Mouse (Mus musculus): ENCODE data around the gene Nrg4. TPM values are rescaled to one million over a fixed set of nuclear protein-coding genes. Genes with fewer than 3 reads are reported as not detected.

Gene Nrg4
- polyA plus RNA-seq, 1 experiment from 2014 or later = 1.2 TPM

- peaks cover 18% of the 10 kb centered on the region for H3K36me3 ChIP-seq (ENCODE audit: control insufficient read depth, insufficient read depth, low read length)
- H3K9ac ChIP-seq (ENCODE audit: low read depth, low read length) = no peak overlapping the region
- no peak overlapping the region for H3K4me3 ChIP-seq (ENCODE audit: low read depth, low read length)
- ATAC-seq (ENCODE audit: low read depth) = no peak
- H3K4me2 ChIP-seq (ENCODE audit: low read depth, low read length) = no peak overlapping the region
- no peak for DNase-seq (ENCODE audit: low spot score)
- WGBS = 89% methylated on average over 4 of the region's 4 CpGs
- H3K9me3 ChIP-seq (ENCODE audit: control insufficient read depth, low read length) = no peaks in the 10 kb centered on the region
- no peaks in the 10 kb centered on the region for H3K4me1 ChIP-seq (ENCODE audit: control insufficient read depth, insufficient read depth, low read length)
- H3K27ac ChIP-seq (replicated peaks; ENCODE audit: low read depth, low read length) = no peak overlapping the region
- H3K27me3 ChIP-seq (replicated peaks; ENCODE audit: control insufficient read depth, insufficient read depth, low read length) = no peaks in the 10 kb centered on the region
Observed at GRCm38 (mm10) chr9:55228149-55228548, 98.5 kb downstream of the Nrg4 start.

- no peak overlapping the region for H3K9ac ChIP-seq (ENCODE audit: low read depth, low read length)
- no peak overlapping the region for H3K4me3 ChIP-seq (ENCODE audit: low read depth, low read length)
- H3K36me3 ChIP-seq (ENCODE audit: control insufficient read depth, insufficient read depth, low read length) = peaks cover 37% of the 10 kb centered on the region
- ATAC-seq (ENCODE audit: low read depth) (no peak), DNase-seq (ENCODE audit: low spot score) (no peak)
- no peak overlapping the region for H3K4me2 ChIP-seq (ENCODE audit: low read depth, low read length)
- no peaks in the 10 kb centered on the region for H3K4me1 ChIP-seq (ENCODE audit: control insufficient read depth, insufficient read depth, low read length)
- no peaks in the 10 kb centered on the region for H3K9me3 ChIP-seq (ENCODE audit: control insufficient read depth, low read length)
- 88% methylated on average over 3 of the region's 3 CpGs for WGBS
- no peaks in the 10 kb centered on the region for H3K27me3 ChIP-seq (replicated peaks; ENCODE audit: control insufficient read depth, insufficient read depth, low read length)
- no peak overlapping the region for H3K27ac ChIP-seq (replicated peaks; ENCODE audit: low read depth, low read length)
Observed at GRCm38 (mm10) chr9:55226251-55226650, 100.4 kb downstream of the Nrg4 start.

GRCm38 (mm10) chr9:55225165-55225737 lies 101.4 kb downstream of the Nrg4 start:
- Histone ChIP-seq H3K9me3 (ENCODE audit: control insufficient read depth, low read length) (no peaks in the 10 kb centered on the region), H3K4me2 (ENCODE audit: low read depth, low read length) (no peak overlapping the region), H3K27ac (replicated peaks; ENCODE audit: low read depth, low read length) (no peak overlapping the region), H3K36me3 (ENCODE audit: control insufficient read depth, insufficient read depth, low read length) (peaks cover 47% of the 10 kb centered on the region), H3K4me3 (ENCODE audit: low read depth, low read length) (no peak overlapping the region), H3K27me3 (replicated peaks; ENCODE audit: control insufficient read depth, insufficient read depth, low read length) (no peaks in the 10 kb centered on the region), H3K9ac (ENCODE audit: low read depth, low read length) (no peak overlapping the region), H3K4me1 (ENCODE audit: control insufficient read depth, insufficient read depth, low read length) (no peaks in the 10 kb centered on the region)
- ATAC-seq (ENCODE audit: low read depth) = no peak
- no peak for DNase-seq (ENCODE audit: low spot score)
- 84% methylated on average over 7 of the region's 7 CpGs for WGBS

DNA sequence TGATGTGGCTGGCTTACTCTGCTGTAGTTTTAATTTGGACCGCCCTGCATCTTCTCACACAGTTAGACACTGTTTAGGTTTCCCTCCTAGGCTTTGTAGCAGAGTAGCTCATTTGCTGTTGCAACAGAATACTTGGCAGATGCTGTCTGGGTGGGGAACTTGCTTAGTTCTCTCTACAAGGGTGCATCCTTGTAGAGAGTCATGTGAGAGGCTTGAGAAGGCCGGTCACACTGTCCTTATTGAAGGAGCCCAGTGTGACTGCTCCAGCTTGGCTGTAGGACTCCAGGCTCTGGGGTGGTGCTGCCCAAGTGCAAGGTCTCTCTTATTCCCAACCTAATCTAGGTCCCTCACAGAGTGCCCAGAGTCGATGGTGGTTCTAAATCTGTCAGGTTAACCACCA lies 109.3 kb downstream of the Nrg4 start:
- ATAC-seq (ENCODE audit: low read depth) = no peak
- DNase-seq (ENCODE audit: low spot score) = no peak
- H3K4me2 ChIP-seq (ENCODE audit: low read depth, low read length) = no peak overlapping the region
- H3K36me3 ChIP-seq (ENCODE audit: control insufficient read depth, insufficient read depth, low read length) = peaks cover 91% of the 10 kb centered on the region
- no peak overlapping the region for H3K27ac ChIP-seq (replicated peaks; ENCODE audit: low read depth, low read length)
- no peaks in the 10 kb centered on the region for H3K9me3 ChIP-seq (ENCODE audit: control insufficient read depth, low read length)
- no peak overlapping the region for H3K4me3 ChIP-seq (ENCODE audit: low read depth, low read length)
- H3K27me3 ChIP-seq (replicated peaks; ENCODE audit: control insufficient read depth, insufficient read depth, low read length) = no peaks in the 10 kb centered on the region
- H3K4me1 ChIP-seq (ENCODE audit: control insufficient read depth, insufficient read depth, low read length) = no peaks in the 10 kb centered on the region
- WGBS = 92% methylated on average over 3 of the region's 3 CpGs
- no peak overlapping the region for H3K9ac ChIP-seq (ENCODE audit: low read depth, low read length)

- WGBS = 72% methylated on average over 2 of the region's 2 CpGs
- no peak for ATAC-seq (ENCODE audit: low read depth)
Observed at GRCm38 (mm10) chr9:55216078-55216477, 110.6 kb downstream of the Nrg4 start.

GRCm38 (mm10) chr9:55215648-55216047 lies 111.0 kb downstream of the Nrg4 start:
- Histone ChIP-seq H3K27ac (replicated peaks; ENCODE audit: low read depth, low read length) (no peak overlapping the region), H3K9ac (ENCODE audit: low read depth, low read length) (no peak overlapping the region), H3K4me3 (ENCODE audit: low read depth, low read length) (no peak overlapping the region), H3K4me1 (ENCODE audit: control insufficient read depth, insufficient read depth, low read length) (no peaks in the 10 kb centered on the region), H3K4me2 (ENCODE audit: low read depth, low read length) (no peak overlapping the region), H3K27me3 (replicated peaks; ENCODE audit: control insufficient read depth, insufficient read depth, low read length) (no peaks in the 10 kb centered on the region), H3K9me3 (ENCODE audit: control insufficient read depth, low read length) (no peaks in the 10 kb centered on the region), H3K36me3 (ENCODE audit: control insufficient read depth, insufficient read depth, low read length) (peaks cover 80% of the 10 kb centered on the region)
- DNase-seq (ENCODE audit: low spot score) (no peak), ATAC-seq (ENCODE audit: low read depth) (no peak)
- WGBS = 88% methylated on average over 3 of the region's 3 CpGs

More at GRCm38 (mm10) chr9:55216078-55216477, 110.6 kb downstream of the Nrg4 start:
- DNase-seq (ENCODE audit: low spot score) = no peak
- Histone ChIP-seq H3K27me3 (replicated peaks; ENCODE audit: control insufficient read depth, insufficient read depth, low read length) (no peaks in the 10 kb centered on the region), H3K36me3 (ENCODE audit: control insufficient read depth, insufficient read depth, low read length) (peaks cover 84% of the 10 kb centered on the region), H3K4me2 (ENCODE audit: low read depth, low read length) (no peak overlapping the region), H3K27ac (replicated peaks; ENCODE audit: low read depth, low read length) (no peak overlapping the region), H3K9me3 (ENCODE audit: control insufficient read depth, low read length) (no peaks in the 10 kb centered on the region), H3K4me3 (ENCODE audit: low read depth, low read length) (no peak overlapping the region), H3K4me1 (ENCODE audit: control insufficient read depth, insufficient read depth, low read length) (no peaks in the 10 kb centered on the region), H3K9ac (ENCODE audit: low read depth, low read length) (no peak overlapping the region)

DNA sequence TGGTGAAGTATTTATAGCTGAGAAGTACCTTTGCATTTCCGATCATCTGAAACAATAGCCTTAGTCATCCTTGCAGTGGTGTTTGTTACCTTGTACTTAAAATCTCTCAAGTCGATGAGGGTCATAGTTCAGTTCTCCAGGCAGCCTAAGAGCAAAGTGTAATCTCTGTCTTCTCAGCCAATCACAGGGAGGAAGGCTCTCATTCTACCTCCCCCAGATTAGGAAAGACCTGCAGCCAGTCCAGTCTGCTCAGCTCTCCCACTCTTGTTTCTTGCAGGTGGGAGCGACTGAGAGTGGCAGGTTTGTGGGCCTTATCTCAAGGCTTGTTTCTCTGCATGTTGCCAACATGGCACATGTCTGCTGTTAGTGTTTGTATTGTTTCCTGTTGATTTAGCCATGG lies 111.6 kb downstream of the Nrg4 start:
- H3K36me3 ChIP-seq (ENCODE audit: control insufficient read depth, insufficient read depth, low read length) = peaks cover 74% of the 10 kb centered on the region
- H3K4me1 ChIP-seq (ENCODE audit: control insufficient read depth, insufficient read depth, low read length) = peaks cover 2% of the 10 kb centered on the region
- no peaks in the 10 kb centered on the region for H3K27me3 ChIP-seq (replicated peaks; ENCODE audit: control insufficient read depth, insufficient read depth, low read length)
- DNase-seq (ENCODE audit: low spot score) (no peak), ATAC-seq (ENCODE audit: low read depth) (no peak)
- no peak overlapping the region for H3K4me3 ChIP-seq (ENCODE audit: low read depth, low read length)
- no peaks in the 10 kb centered on the region for H3K9me3 ChIP-seq (ENCODE audit: control insufficient read depth, low read length)
- H3K27ac ChIP-seq (replicated peaks; ENCODE audit: low read depth, low read length) = no peak overlapping the region
- no peak overlapping the region for H3K4me2 ChIP-seq (ENCODE audit: low read depth, low read length)
- 94% methylated on average over 3 of the region's 3 CpGs for WGBS
- H3K9ac ChIP-seq (ENCODE audit: low read depth, low read length) = no peak overlapping the region

DNA sequence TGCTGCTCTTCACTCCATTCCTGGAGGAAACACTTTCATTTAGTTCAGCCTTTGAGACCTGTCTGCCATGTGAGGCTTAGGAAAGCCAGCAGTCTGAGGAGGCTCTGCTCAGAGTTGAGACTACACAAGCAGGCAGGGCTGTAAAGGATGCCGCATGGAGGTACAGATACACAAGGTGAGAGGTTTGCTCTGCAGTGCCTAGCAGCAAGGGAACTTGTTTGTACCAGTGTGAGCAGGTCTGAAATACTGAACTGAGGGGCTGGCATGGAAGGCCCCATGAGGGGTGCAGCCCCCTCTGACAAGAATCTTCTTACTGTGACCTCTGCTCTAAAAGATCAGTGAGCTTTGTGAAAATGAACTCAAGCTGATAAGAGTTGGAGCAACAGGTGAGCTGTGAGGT lies 113.2 kb downstream of the Nrg4 start:
- no peak overlapping the region for H3K27ac ChIP-seq (replicated peaks; ENCODE audit: low read depth, low read length)
- H3K9me3 ChIP-seq (ENCODE audit: control insufficient read depth, low read length) = no peaks in the 10 kb centered on the region
- peaks cover 57% of the 10 kb centered on the region for H3K36me3 ChIP-seq (ENCODE audit: control insufficient read depth, insufficient read depth, low read length)
- no peak overlapping the region for H3K4me2 ChIP-seq (ENCODE audit: low read depth, low read length)
- WGBS = 100% methylated on average over 1 of the region's 1 CpGs
- no peak for DNase-seq (ENCODE audit: low spot score)
- peaks cover 11% of the 10 kb centered on the region for H3K4me1 ChIP-seq (ENCODE audit: control insufficient read depth, insufficient read depth, low read length)
- H3K4me3 ChIP-seq (ENCODE audit: low read depth, low read length) = no peak overlapping the region
- no peak for ATAC-seq (ENCODE audit: low read depth)
- no peak overlapping the region for H3K9ac ChIP-seq (ENCODE audit: low read depth, low read length)
- no peaks in the 10 kb centered on the region for H3K27me3 ChIP-seq (replicated peaks; ENCODE audit: control insufficient read depth, insufficient read depth, low read length)

DNA sequence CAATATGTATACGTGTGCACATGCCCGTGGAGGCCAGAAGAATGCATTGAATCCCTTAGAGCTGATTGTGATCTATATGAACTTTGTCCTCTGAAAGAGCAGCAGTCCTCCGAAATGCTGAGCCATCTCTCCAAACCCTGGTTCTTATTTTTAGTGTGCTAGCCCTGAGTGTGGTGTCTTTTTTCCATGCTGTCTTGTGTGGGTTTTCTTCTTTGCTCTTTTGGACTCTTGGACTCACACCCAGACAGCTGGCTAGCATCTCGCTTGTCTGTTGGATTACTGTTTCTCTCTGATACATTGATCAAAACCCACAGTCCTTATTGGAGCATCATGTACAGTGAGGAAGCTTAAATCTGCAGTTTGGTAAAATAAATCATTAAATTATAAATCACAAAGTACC lies 115.0 kb downstream of the Nrg4 start:
- H3K4me3 ChIP-seq (ENCODE audit: low read depth, low read length) = no peak overlapping the region
- H3K9me3 ChIP-seq (ENCODE audit: control insufficient read depth, low read length) = no peaks in the 10 kb centered on the region
- H3K4me1 ChIP-seq (ENCODE audit: control insufficient read depth, insufficient read depth, low read length) = peaks cover 16% of the 10 kb centered on the region
- no peak overlapping the region for H3K9ac ChIP-seq (ENCODE audit: low read depth, low read length)
- 68% methylated on average over 4 of the region's 4 CpGs for WGBS
- DNase-seq (ENCODE audit: low spot score) (no peak), ATAC-seq (ENCODE audit: low read depth) (no peak)
- peaks cover 40% of the 10 kb centered on the region for H3K36me3 ChIP-seq (ENCODE audit: control insufficient read depth, insufficient read depth, low read length)
- H3K27ac ChIP-seq (replicated peaks; ENCODE audit: low read depth, low read length) = no peak overlapping the region
- H3K27me3 ChIP-seq (replicated peaks; ENCODE audit: control insufficient read depth, insufficient read depth, low read length) = no peaks in the 10 kb centered on the region
- H3K4me2 ChIP-seq (ENCODE audit: low read depth, low read length) = no peak overlapping the region
